Mouse (Mus musculus): ENCODE data around the gene Eif2d. TPM values are rescaled to one million over a fixed set of nuclear protein-coding genes. Genes with fewer than 3 reads are reported as not detected.

The Eif2d gene
- polyA plus RNA-seq, 1 experiment from 2014 or later, result 41.2 TPM

GRCm38 (mm10) chr1:131201391-131201790, 48.4 kb downstream of the Eif2d start:
- Histone ChIP-seq H3K4me1 (replicated peaks) (peaks cover 20% of the 10 kb centered on the region), H3K27ac (no peak overlapping the region), H3K9ac (no peak overlapping the region), H3K27me3 (no peaks in the 10 kb centered on the region), H3K9me3 (replicated peaks) (no peaks in the 10 kb centered on the region), H3K36me3 (no peaks in the 10 kb centered on the region), H3K4me2 (no peak overlapping the region), H3K4me3 (no peak overlapping the region)
- 74% methylated on average over 4 of the region's 4 CpGs for WGBS
- ATAC-seq (replicated peaks; ENCODE audit: insufficient number of reproducible peaks, insufficient read depth, low FRiP score, low read depth), result no peak

- H3K4me1 ChIP-seq (replicated peaks), result peaks cover 12% of the 10 kb centered on the region
- H3K27me3 ChIP-seq, result no peaks in the 10 kb centered on the region
- H3K4me2 ChIP-seq, result no peak overlapping the region
- no peak for ATAC-seq (replicated peaks; ENCODE audit: insufficient number of reproducible peaks, insufficient read depth, low FRiP score, low read depth)
- 68% methylated on average over 8 of the region's 8 CpGs for WGBS
- no peaks in the 10 kb centered on the region for H3K9me3 ChIP-seq (replicated peaks)
- H3K27ac ChIP-seq, result no peak overlapping the region
- no peak overlapping the region for H3K4me3 ChIP-seq
- no peak overlapping the region for H3K9ac ChIP-seq
- no peaks in the 10 kb centered on the region for H3K36me3 ChIP-seq
Observed at GRCm38 (mm10) chr1:131204461-131204860, 51.5 kb downstream of the Eif2d start.

- H3K4me3 ChIP-seq, result no peak overlapping the region
- no peak for ATAC-seq (replicated peaks; ENCODE audit: insufficient number of reproducible peaks, insufficient read depth, low FRiP score, low read depth)
- no peaks in the 10 kb centered on the region for H3K9me3 ChIP-seq (replicated peaks)
- no peak overlapping the region for H3K27ac ChIP-seq
- no peaks in the 10 kb centered on the region for H3K27me3 ChIP-seq
- no peaks in the 10 kb centered on the region for H3K36me3 ChIP-seq
- H3K4me2 ChIP-seq, result no peak overlapping the region
- 66% methylated on average over 5 of the region's 5 CpGs for WGBS
- H3K4me1 ChIP-seq (replicated peaks), result peaks cover 4% of the 10 kb centered on the region; the same call in 1 of the 2 replicates
- no peak overlapping the region for H3K9ac ChIP-seq
Observed at GRCm38 (mm10) chr1:131206342-131206741, 53.4 kb downstream of the Eif2d start.

GRCm38 (mm10) chr1:131207531-131207930, 54.5 kb downstream of the Eif2d start:
- WGBS, result 2% methylated on average over 5 of the region's 5 CpGs
- Histone ChIP-seq H3K4me1 (replicated peaks) (peaks cover 4% of the 10 kb centered on the region; the same call in 1 of the 2 replicates), H3K27me3 (no peaks in the 10 kb centered on the region), H3K27ac (no peak overlapping the region), H3K4me3 (no peak overlapping the region), H3K4me2 (no peak overlapping the region), H3K36me3 (no peaks in the 10 kb centered on the region), H3K9me3 (replicated peaks) (no peaks in the 10 kb centered on the region), H3K9ac (no peak overlapping the region; the same call in 1 of the 2 replicates)
- peak; percentile 53; the same call in 1 of the 2 replicates for ATAC-seq (replicated peaks; ENCODE audit: insufficient number of reproducible peaks, insufficient read depth, low FRiP score, low read depth)

GRCm38 (mm10) chr1:131208081-131208480, 55.1 kb downstream of the Eif2d start:
- Histone ChIP-seq H3K9ac (no peak overlapping the region), H3K4me2 (no peak overlapping the region), H3K4me1 (replicated peaks) (peaks cover 7% of the 10 kb centered on the region), H3K4me3 (no peak overlapping the region), H3K27me3 (no peaks in the 10 kb centered on the region), H3K27ac (no peak overlapping the region), H3K36me3 (no peaks in the 10 kb centered on the region), H3K9me3 (replicated peaks) (no peaks in the 10 kb centered on the region)
- ATAC-seq (replicated peaks; ENCODE audit: insufficient number of reproducible peaks, insufficient read depth, low FRiP score, low read depth), result no peak
- WGBS, result 83% methylated on average over 5 of the region's 5 CpGs

- Histone ChIP-seq H3K27me3 (no peaks in the 10 kb centered on the region), H3K9ac (no peak overlapping the region), H3K4me3 (no peak overlapping the region), H3K4me1 (replicated peaks) (peaks cover 8% of the 10 kb centered on the region), H3K27ac (no peak overlapping the region), H3K36me3 (no peaks in the 10 kb centered on the region), H3K9me3 (replicated peaks) (no peaks in the 10 kb centered on the region), H3K4me2 (no peak overlapping the region)
- ATAC-seq (replicated peaks; ENCODE audit: insufficient number of reproducible peaks, insufficient read depth, low FRiP score, low read depth), result no peak
- 84% methylated on average over 6 of the region's 6 CpGs for WGBS
Observed at GRCm38 (mm10) chr1:131208800-131209199, 55.8 kb downstream of the Eif2d start.

GRCm38 (mm10) chr1:131209971-131210426, 57.0 kb downstream of the Eif2d start:
- Histone ChIP-seq H3K9ac (no peak overlapping the region), H3K9me3 (replicated peaks) (no peaks in the 10 kb centered on the region), H3K4me3 (no peak overlapping the region), H3K27me3 (no peaks in the 10 kb centered on the region), H3K36me3 (no peaks in the 10 kb centered on the region), H3K4me1 (replicated peaks) (peaks cover 8% of the 10 kb centered on the region), H3K4me2 (no peak overlapping the region), H3K27ac (no peak overlapping the region)
- ATAC-seq (replicated peaks; ENCODE audit: insufficient number of reproducible peaks, insufficient read depth, low FRiP score, low read depth), result no peak
- 72% methylated on average over 7 of the region's 8 CpGs for WGBS

- H3K27ac ChIP-seq, result no peak overlapping the region
- no peaks in the 10 kb centered on the region for H3K27me3 ChIP-seq
- H3K36me3 ChIP-seq, result no peaks in the 10 kb centered on the region
- no peak overlapping the region for H3K4me3 ChIP-seq
- no peak for ATAC-seq (replicated peaks; ENCODE audit: insufficient number of reproducible peaks, insufficient read depth, low FRiP score, low read depth)
- H3K9ac ChIP-seq, result no peak overlapping the region
- H3K4me1 ChIP-seq (replicated peaks), result peaks cover 8% of the 10 kb centered on the region
- WGBS, result 79% methylated on average over 1 of the region's 1 CpGs
- no peaks in the 10 kb centered on the region for H3K9me3 ChIP-seq (replicated peaks)
- H3K4me2 ChIP-seq, result no peak overlapping the region
Observed at GRCm38 (mm10) chr1:131211655-131212054, 58.7 kb downstream of the Eif2d start.

GRCm38 (mm10) chr1:131212956-131213355, 60.0 kb downstream of the Eif2d start:
- Histone ChIP-seq H3K36me3 (no peaks in the 10 kb centered on the region), H3K4me3 (no peak overlapping the region), H3K4me1 (replicated peaks) (peaks cover 8% of the 10 kb centered on the region), H3K27me3 (no peaks in the 10 kb centered on the region), H3K4me2 (no peak overlapping the region), H3K9ac (no peak overlapping the region), H3K27ac (no peak overlapping the region), H3K9me3 (replicated peaks) (no peaks in the 10 kb centered on the region)
- ATAC-seq (replicated peaks; ENCODE audit: insufficient number of reproducible peaks, insufficient read depth, low FRiP score, low read depth), result no peak
- WGBS, result 42% methylated on average over 5 of the region's 5 CpGs

GRCm38 (mm10) chr1:131213361-131213760, 60.4 kb downstream of the Eif2d start:
- Histone ChIP-seq H3K9me3 (replicated peaks) (no peaks in the 10 kb centered on the region), H3K27ac (no peak overlapping the region), H3K27me3 (no peaks in the 10 kb centered on the region), H3K4me3 (no peak overlapping the region), H3K36me3 (no peaks in the 10 kb centered on the region), H3K9ac (no peak overlapping the region), H3K4me1 (replicated peaks) (peaks cover 8% of the 10 kb centered on the region), H3K4me2 (no peak overlapping the region)
- no peak for ATAC-seq (replicated peaks; ENCODE audit: insufficient number of reproducible peaks, insufficient read depth, low FRiP score, low read depth)
- WGBS, result 58% methylated on average over 6 of the region's 6 CpGs

GRCm38 (mm10) chr1:131218933-131219332, 66.0 kb downstream of the Eif2d start:
- Histone ChIP-seq H3K4me3 (no peak overlapping the region), H3K4me2 (no peak overlapping the region), H3K27ac (no peak overlapping the region), H3K27me3 (no peaks in the 10 kb centered on the region), H3K36me3 (no peaks in the 10 kb centered on the region), H3K9ac (no peak overlapping the region), H3K4me1 (replicated peaks) (no peaks in the 10 kb centered on the region), H3K9me3 (replicated peaks) (no peaks in the 10 kb centered on the region)
- ATAC-seq (replicated peaks; ENCODE audit: insufficient number of reproducible peaks, insufficient read depth, low FRiP score, low read depth), result no peak
- 85% methylated on average over 11 of the region's 11 CpGs for WGBS

GRCm38 (mm10) chr1:131221822-131222590, 69.0 kb downstream of the Eif2d start:
- no peak overlapping the region for H3K27ac ChIP-seq
- WGBS, result 78% methylated on average over 13 of the region's 13 CpGs
- H3K9ac ChIP-seq, result no peak overlapping the region
- no peak for ATAC-seq (replicated peaks; ENCODE audit: insufficient number of reproducible peaks, insufficient read depth, low FRiP score, low read depth)
- no peaks in the 10 kb centered on the region for H3K9me3 ChIP-seq (replicated peaks)
- no peaks in the 10 kb centered on the region for H3K36me3 ChIP-seq
- no peak overlapping the region for H3K4me3 ChIP-seq
- no peak overlapping the region for H3K4me2 ChIP-seq
- no peaks in the 10 kb centered on the region for H3K4me1 ChIP-seq (replicated peaks)
- H3K27me3 ChIP-seq, result no peaks in the 10 kb centered on the region
